Mouse (Mus musculus): ENCODE data around the gene Gm12355. TPM values are rescaled to one million over a fixed set of nuclear protein-coding genes. Genes with fewer than 3 reads are reported as not detected.

The Gm12355 gene
- polyA plus RNA-seq, 2 experiments = 0.19 to 0.47 TPM

GRCm38 (mm10) chr11:98582551-98583264 is 42.8 kb downstream of the Gm12355 start:
- Histone ChIP-seq H3K9me3 (ENCODE audit: control insufficient read depth, low read length) (no peaks in the 10 kb centered on the region), H3K4me2 (ENCODE audit: low read depth) (peak overlapping the region; percentile 94)

DNA sequence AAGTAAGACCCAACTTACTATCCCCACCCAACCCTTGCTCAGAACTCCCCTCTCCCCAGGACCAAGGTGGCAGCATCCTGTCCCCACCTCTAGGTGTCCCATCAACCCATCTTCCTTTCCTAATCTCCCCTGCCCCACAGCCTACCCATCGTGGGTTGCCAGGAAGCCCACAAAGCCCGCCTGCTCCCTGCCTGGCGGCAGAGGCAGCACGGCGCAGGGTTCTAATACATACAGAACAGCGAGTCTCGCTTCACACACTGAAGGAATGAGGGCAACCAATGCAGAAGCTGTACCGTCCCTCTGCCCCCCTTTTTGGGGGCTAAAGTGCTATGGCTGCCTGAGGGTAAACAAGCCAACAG is 43.5 kb downstream of the Gm12355 start:
- ATAC-seq (ENCODE audit: insufficient read depth) (peak; percentile 1; the same call in 1 of the 2 replicates), DNase-seq (ENCODE audit: low read depth in 3 of 3, low spot score in 3 of 3) (no peak)
- Histone ChIP-seq H3K9ac (replicated peaks) (peak overlapping the region; percentile 98), H3K27me3 (ENCODE audit: control insufficient read depth, insufficient read depth, low read length) (no peaks in the 10 kb centered on the region), H3K4me3 (ENCODE audit: insufficient read depth in 1 of 2, low read depth in 2 of 2, low read length in 2 of 2) (peak overlapping the region; percentile 62 to 71), H3K4me1 (replicated peaks; ENCODE audit: control insufficient read depth in 2 of 2, insufficient read depth in 2 of 2, low read length in 1 of 2) (peaks cover 41 to 65% of the 10 kb centered on the region in 2 experiments), H3K9me3 (ENCODE audit: control insufficient read depth, low read length) (no peaks in the 10 kb centered on the region), H3K4me2 (ENCODE audit: low read depth) (peak overlapping the region; percentile 94), H3K27ac (peak overlapping the region; percentile 99), H3K36me3 (replicated peaks; ENCODE audit: control insufficient read depth, insufficient read depth, low read depth) (peaks cover 11% of the 10 kb centered on the region)
- TF ChIP-seq CTCF (IDR thresholded peaks at IDR 0.05; ENCODE audit: low read depth) (peak; percentile 54), EP300 (IDR thresholded peaks at IDR 0.05; ENCODE audit: low read depth) (no peak)
- WGBS (ENCODE audit: insufficient replicate concordance) = 10% methylated on average over 8 of the region's 8 CpGs

More at GRCm38 (mm10) chr11:98582551-98583264, 42.8 kb downstream of the Gm12355 start:
- no peaks in the 10 kb centered on the region for H3K27me3 ChIP-seq (ENCODE audit: control insufficient read depth, insufficient read depth, low read length)
- peak overlapping the region; percentile 98 for H3K9ac ChIP-seq (replicated peaks)
- no peak for TF ChIP-seq CTCF (IDR thresholded peaks at IDR 0.05; ENCODE audit: low read depth)
- peak; percentile 72 for TF ChIP-seq EP300 (IDR thresholded peaks at IDR 0.05; ENCODE audit: low read depth)
- H3K4me1 ChIP-seq (replicated peaks; ENCODE audit: control insufficient read depth in 2 of 2, insufficient read depth in 2 of 2, low read length in 1 of 2) = peaks cover 46 to 71% of the 10 kb centered on the region in 2 experiments
- peak overlapping the region; percentile 62 to 71 for H3K4me3 ChIP-seq (ENCODE audit: insufficient read depth in 1 of 2, low read depth in 2 of 2, low read length in 2 of 2)
- ATAC-seq (ENCODE audit: insufficient read depth) (peak; percentile 74), DNase-seq (ENCODE audit: low read depth in 3 of 3, low spot score in 3 of 3) (peak in 2 of 3 experiments; percentile 75 to 77)
- peaks cover 11% of the 10 kb centered on the region for H3K36me3 ChIP-seq (replicated peaks; ENCODE audit: control insufficient read depth, insufficient read depth, low read depth)
- H3K27ac ChIP-seq = peak overlapping the region; percentile 99
- 14% methylated on average over 12 of the region's 12 CpGs for WGBS (ENCODE audit: insufficient replicate concordance)

- DNase-seq (ENCODE audit: low read depth in 3 of 3, low spot score in 3 of 3) (peak in 1 of 3 experiments; percentile 63), ATAC-seq (ENCODE audit: insufficient read depth) (peak; percentile 6)
- 14% methylated on average over 17 of the region's 17 CpGs for WGBS (ENCODE audit: insufficient replicate concordance)
- Histone ChIP-seq H3K9ac (replicated peaks) (peak overlapping the region; percentile 98), H3K4me2 (ENCODE audit: low read depth) (peak overlapping the region; percentile 94), H3K4me3 (ENCODE audit: insufficient read depth in 1 of 2, low read depth in 2 of 2, low read length in 2 of 2) (peak overlapping the region; percentile 62 to 71), H3K27me3 (ENCODE audit: control insufficient read depth, insufficient read depth, low read length) (no peaks in the 10 kb centered on the region), H3K9me3 (ENCODE audit: control insufficient read depth, low read length) (no peaks in the 10 kb centered on the region), H3K4me1 (replicated peaks; ENCODE audit: control insufficient read depth in 2 of 2, insufficient read depth in 2 of 2, low read length in 1 of 2) (peaks cover 41 to 65% of the 10 kb centered on the region in 2 experiments), H3K36me3 (replicated peaks; ENCODE audit: control insufficient read depth, insufficient read depth, low read depth) (peaks cover 11% of the 10 kb centered on the region), H3K27ac (peak overlapping the region; percentile 99)
- TF ChIP-seq EP300 (IDR thresholded peaks at IDR 0.05; ENCODE audit: low read depth) = no peak
- TF ChIP-seq CTCF (IDR thresholded peaks at IDR 0.05; ENCODE audit: low read depth) = no peak
Measured at GRCm38 (mm10) chr11:98581286-98582029, 44.0 kb downstream of the Gm12355 start.

GRCm38 (mm10) chr11:98580301-98581121 is 45.0 kb downstream of the Gm12355 start:
- no peaks in the 10 kb centered on the region for H3K9me3 ChIP-seq (ENCODE audit: control insufficient read depth, low read length)
- H3K27me3 ChIP-seq (ENCODE audit: control insufficient read depth, insufficient read depth, low read length) = no peaks in the 10 kb centered on the region
- DNase-seq (ENCODE audit: low read depth in 3 of 3, low spot score in 3 of 3) = peak; percentile 79 to 82 (median 82)
- H3K4me1 ChIP-seq (replicated peaks; ENCODE audit: control insufficient read depth in 2 of 2, insufficient read depth in 2 of 2, low read length in 1 of 2) = peaks cover 35 to 58% of the 10 kb centered on the region in 2 experiments
- peak overlapping the region; percentile 62 to 71 for H3K4me3 ChIP-seq (ENCODE audit: insufficient read depth in 1 of 2, low read depth in 2 of 2, low read length in 2 of 2)
- peak overlapping the region; percentile 94 for H3K4me2 ChIP-seq (ENCODE audit: low read depth)
- 16% methylated on average over 16 of the region's 16 CpGs for WGBS (ENCODE audit: insufficient replicate concordance)
- H3K36me3 ChIP-seq (replicated peaks; ENCODE audit: control insufficient read depth, insufficient read depth, low read depth) = peaks cover 11% of the 10 kb centered on the region
- TF ChIP-seq CTCF (IDR thresholded peaks at IDR 0.05; ENCODE audit: low read depth) = no peak
- peak; percentile 72 for TF ChIP-seq EP300 (IDR thresholded peaks at IDR 0.05; ENCODE audit: low read depth)
- H3K9ac ChIP-seq (replicated peaks) = peak overlapping the region; percentile 98
- peak; percentile 73 for ATAC-seq (ENCODE audit: insufficient read depth)
- H3K27ac ChIP-seq = peak overlapping the region; percentile 99
